Mouse (Mus musculus): ENCODE measurements around the gene Cwc25.

The Cwc25 gene

DNA sequence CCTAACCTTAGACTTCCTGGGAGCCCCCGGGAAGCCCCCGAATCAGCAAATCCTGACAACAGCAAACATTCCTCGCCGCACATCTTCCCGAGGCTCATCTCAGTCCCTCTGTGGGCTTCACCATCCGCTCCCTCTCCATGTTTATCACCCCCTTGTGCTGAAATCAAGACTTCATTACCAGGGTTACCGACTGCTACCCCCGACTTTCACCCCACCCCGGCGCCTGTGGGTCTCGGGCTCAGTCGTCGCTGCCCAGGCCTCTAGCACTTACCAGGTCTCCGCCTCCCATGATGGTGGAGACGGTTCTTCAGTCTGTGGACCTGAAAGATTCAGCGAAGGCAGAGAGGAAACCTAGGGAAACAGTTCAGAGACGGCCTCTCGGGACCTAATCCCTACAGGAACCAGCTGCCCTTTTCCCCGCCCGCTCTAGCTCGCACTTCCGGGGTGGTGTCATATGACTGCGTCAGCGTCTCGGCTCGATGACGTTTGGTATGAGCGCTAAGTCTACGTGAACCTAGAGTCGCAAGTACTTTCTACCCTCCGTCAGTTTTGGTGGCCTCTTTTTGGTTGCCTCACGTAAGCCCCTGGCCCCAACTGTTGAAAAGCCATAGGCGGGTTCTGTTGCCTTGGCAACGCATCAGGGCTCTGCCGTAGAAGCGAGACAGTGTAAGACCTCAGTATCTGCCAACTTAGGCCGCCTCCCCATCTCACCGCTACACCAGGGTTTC, at the start of gene Cwc25:
Cwc25 (minus strand) TSS at position 403 of the 728 bp plus-strand sequence.
- DNase-seq (ENCODE audit: low spot score): peak; percentile 92

DNA sequence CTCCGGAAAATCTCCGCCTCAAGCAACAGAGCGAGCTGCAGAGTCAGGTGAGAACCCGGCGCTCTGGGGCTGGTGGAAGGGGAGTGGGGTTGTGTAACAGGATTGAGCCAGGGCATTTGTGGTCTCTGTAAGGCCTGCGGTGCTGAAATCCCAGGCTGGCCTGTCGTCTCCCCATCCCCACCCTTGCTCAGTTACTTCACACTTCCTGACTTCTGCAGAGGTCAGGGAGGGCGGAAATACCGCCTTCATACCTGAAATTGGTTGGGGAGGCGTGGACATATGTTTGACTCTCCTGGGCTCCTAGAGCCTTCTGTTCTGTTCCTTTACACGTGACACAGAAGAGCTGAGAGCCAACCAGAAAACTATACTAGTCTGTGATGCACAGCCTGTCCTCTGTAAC, 49.4 kb upstream of the Cwc25 start:
- no peak for DNase-seq (ENCODE audit: low spot score)

DNA sequence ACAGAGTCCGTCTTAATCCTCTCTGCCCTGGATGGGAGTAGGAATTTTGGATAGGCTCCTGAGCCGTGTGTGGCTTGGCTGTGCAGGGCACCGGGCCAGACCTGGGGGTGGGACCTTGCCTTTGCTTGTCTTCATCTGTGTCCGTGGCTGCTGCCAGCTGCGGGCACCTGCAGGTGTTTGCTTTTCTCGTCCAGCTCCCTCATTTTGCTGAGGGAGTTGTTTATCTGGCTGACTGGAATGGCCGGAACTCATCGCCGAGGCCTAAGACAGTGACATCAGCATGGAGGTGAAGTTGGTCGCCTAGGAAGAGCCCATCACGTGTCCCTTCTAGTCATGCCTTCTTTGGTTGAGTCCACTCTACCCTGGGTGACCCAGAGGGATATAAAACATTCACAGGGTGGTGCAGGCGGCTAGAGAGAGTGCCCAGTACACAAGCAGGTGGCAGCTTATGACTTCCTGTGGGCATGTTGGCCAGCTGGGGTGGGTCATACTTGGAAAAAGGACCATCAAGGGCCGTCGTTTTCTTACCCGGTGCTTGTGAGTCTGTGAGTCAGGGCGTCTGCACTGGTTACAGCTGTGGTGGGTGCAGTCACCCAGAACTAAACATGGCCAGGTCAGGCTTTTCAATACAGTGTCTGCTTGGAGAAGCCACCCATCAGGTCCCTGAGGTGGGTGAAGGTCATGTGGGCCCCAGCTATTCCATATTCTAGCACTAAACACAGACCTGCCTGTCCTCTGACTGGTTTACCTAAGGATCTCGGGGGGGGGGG, 47.6 kb upstream of the Cwc25 start:
- DNase-seq (ENCODE audit: low spot score): no peak

DNA sequence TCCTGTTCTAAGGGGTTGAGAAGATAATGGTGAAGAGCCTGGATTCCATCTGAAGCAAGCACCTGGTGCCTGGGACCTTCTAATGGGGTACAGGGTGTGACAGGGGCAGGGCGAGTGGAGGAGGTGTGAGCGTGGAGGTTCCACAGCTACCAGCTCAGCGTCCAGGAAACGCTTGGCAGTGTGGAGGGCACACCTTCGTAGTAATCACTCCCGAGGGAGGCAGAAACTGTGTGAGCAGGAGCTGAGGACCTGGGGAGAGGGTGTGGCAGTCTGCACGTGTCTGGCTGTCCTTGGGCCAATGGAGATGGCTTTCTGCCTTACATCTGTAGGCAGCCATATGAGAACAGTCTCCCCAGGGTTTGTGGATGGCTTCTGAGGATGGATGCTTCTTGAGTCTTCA, 46.7 kb upstream of the Cwc25 start:
- DNase-seq (ENCODE audit: low spot score): no peak

DNA sequence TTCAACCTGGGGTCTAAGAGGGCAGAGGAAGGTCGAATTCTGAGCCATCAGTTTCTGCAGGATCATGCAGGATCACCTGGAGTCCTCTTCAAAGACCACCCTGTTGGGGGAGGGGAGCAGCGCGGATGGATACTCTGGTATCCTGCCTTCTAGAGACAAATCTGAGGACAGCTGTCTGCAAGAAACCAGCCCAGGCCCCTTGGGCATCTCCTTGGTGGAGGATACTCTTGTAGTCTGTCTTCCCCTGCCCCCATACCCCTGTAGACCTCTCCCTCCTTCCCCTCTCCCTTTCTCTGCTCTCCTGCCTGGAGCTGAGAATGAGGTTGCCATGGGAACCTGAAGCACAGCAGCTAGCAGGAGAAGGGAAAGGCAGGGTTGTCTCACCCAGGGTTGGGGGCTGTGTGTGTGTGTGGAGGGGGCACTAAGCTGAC, 46.1 kb upstream of the Cwc25 start:
- DNase-seq (ENCODE audit: low spot score): no peak

DNA sequence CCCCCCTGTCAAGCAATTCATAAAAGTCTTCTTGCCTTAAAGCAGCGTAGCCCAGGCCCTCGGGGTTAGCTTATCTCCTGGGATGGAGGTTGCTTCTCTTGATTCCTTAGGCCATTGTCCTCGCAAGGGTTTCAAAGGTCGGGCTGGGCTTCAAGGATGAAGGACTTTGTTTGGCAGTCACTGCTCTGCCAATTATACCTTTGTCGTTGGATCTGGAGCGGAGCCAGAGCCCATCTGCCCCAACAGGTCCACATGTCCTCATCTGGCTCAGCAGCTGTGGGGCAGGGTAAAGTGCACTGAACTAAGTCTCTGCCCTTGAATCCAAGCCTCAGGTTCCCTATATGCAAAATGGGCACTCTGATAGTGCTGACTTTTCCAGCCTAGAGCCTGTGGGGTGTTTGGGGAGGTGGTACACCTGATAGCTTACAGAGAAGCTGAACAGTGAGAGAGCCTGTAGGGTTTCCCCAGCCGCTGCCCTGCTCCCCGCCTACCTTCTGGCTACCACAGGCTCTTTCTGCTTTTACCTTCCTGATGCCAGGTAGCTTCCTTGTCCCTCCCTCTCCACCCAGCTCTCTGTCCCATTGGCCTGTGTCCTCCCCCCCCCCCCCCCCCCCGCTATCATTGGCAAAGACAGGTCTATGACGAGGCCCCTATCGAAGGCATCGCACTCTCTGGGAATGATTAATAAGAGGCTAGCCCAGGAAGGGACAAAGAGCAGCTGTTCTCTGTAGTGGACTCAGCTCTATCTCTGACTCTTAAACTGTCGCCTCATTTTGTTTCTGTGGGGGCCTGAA, 45.4 kb upstream of the Cwc25 start:
- DNase-seq (ENCODE audit: low spot score): no peak

DNA sequence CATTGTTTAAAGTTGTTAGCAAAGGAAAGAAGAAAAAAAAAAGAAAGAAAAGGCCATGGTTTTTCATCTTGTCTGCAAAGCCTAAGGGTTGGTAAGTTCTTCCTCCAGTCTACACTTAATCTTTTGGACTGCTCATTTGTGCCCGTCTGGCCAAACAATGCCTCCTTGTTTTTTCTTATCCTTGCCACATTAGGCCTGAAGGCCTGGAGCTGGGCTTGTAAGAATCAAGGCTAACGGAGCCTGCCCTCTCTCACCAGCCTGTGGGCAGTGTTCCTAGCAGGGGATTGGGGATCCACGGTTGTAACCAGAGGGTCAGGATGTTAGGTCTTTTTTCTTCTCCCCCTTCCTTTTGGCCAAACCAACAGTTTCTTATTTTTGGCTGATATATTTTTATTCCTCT, 44.6 kb upstream of the Cwc25 start:
- no peak for DNase-seq (ENCODE audit: low spot score)

DNA sequence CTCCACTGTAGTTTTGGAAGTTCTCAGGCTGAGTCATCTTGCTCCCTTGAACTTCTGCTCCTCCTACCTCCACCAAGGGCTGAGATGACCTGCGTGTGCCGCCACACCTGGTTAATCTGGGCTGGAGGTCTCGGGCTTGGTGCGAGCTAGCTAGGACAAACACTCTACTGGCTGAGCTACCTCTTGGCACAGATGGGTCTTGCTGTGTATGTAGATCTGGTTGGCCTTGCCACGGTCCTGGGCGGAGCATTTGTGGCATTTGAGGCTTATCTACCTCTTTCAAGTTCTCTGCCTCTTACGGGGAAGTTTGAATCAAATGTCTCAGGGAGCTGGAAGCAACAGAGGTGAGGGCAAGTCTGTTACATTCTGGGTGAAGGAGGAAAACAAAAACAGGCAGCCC, 44.0 kb upstream of the Cwc25 start:
- DNase-seq (ENCODE audit: low spot score): no peak

DNA sequence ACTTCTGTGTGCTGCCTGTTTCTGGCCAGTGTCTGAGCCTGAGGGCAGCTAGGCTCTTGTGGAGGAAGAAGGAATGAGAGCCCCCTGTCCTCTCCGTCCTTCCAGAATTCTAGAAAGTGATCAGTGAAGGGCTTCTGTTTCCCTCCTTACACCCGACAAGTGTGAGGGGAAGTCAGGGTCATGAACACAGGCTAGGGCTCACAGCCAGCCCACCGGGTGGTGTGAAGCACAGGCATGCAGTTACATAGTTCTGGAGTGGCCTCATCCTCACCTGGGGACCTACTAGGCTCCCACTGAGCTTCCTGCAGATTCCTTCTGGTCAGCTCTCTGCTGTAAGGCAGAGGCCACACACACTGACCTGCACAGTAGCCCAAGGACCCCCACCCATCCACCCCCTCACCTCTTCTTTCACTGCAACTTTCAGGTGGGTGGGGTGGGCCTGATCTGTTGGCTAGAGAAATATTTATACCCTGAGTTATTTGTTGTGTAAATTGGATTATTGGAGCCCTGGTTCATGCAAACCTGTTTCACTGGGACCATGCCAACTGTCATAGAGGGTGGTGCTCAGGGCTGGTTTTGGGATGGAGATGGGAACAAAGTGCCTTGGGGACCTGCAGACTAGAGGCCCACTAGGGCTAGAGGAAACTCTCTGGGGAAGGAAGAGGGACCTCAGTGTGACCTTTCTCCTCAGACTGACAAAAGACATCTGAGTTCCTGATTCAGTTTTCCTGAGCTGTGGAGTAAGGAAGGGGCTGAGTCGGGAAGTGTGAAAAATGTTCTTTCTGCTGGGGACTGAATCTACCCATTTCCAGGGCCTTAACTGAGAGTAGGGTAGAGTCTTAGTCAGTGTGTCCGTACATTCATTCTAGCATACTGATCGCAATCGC, 43.1 kb upstream of the Cwc25 start:
- DNase-seq (ENCODE audit: low spot score): no peak

DNA sequence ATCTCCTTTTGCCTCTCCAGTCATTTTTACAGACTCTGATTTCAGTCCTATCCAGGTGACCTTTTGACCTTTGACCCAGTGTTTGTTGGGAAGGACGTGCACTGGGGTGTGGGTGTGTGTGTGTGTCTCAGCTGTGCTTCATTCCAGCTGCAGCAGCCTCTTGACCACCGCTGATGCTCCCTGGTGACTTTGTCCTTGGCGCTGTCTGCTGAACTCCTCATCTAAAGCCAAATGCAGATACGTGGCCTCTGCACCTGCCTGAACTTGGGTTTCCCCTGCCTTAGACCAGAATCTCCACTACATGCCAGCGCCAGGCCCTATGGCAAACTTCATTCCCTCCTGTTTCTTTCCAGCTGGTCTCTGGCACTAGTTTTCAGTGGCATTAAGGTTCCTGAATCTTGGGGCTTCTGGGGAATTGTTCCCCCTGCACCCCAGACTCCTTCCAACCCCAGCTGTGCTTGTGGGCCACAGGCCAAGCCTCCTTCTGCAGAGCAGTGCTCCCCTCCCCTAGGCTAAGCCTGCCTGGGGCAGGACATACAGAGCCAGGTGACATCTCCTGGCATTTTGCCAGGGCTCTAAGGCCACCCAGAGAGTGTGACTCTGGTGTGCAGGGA, 42.4 kb upstream of the Cwc25 start:
- DNase-seq (ENCODE audit: low spot score): no peak

DNA sequence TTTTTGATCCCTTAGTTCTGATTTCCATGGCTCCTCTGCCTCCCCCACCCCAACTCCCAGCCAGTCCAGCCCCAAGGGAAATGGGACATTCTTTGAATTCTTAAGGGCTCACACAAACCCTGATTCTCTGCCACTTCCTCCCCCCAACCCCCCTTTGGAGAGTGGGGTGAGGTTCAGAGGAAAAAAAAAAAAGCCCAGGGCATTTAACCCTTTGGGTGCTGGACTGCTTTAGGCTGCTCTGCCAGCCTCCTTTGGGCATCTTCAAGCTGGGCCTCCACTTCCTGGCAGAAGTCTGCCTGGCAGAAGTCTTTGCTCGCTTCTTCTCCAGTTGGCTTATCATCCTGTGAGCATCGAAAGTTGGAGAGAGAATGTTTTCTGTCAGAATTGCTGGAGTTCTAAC, 41.7 kb upstream of the Cwc25 start:
- DNase-seq (ENCODE audit: low spot score): no peak

DNA sequence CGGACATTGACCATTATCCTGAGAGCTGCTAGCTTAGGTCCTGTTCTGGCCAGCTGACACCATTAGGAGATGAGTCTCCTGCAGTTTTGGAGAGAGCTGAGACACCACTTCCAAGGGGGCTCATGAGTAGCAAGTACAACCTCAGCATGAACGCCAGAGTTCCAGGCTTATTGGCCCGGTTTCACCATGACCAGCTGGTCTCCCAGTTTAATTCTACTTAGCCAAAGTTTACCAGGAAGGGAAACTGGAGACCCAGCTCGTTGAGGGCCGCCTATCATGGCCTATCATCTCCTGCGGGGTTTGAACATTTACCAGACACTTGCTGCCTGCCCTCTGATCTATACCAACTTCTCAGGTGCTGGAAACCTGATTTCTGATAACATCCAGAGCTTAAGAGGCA, 41.3 kb upstream of the Cwc25 start:
- DNase-seq (ENCODE audit: low spot score): no peak

DNA sequence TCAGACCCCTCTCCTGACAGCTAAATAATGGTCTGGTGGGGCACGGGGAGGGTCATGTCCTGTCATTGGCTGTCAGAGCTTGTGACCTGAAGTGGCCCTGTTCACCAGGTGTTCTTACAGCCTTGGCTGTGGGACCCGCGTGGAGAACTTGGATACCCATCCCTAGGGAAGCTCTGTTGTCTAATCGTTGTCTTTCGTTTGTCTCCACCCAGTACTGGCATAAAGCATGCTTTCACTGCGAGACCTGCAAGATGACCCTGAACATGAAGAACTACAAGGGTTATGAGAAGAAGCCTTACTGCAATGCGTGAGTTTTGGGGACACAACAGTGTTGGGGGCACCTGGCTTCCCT, 40.2 kb upstream of the Cwc25 start:
- DNase-seq (ENCODE audit: low spot score): no peak

DNA sequence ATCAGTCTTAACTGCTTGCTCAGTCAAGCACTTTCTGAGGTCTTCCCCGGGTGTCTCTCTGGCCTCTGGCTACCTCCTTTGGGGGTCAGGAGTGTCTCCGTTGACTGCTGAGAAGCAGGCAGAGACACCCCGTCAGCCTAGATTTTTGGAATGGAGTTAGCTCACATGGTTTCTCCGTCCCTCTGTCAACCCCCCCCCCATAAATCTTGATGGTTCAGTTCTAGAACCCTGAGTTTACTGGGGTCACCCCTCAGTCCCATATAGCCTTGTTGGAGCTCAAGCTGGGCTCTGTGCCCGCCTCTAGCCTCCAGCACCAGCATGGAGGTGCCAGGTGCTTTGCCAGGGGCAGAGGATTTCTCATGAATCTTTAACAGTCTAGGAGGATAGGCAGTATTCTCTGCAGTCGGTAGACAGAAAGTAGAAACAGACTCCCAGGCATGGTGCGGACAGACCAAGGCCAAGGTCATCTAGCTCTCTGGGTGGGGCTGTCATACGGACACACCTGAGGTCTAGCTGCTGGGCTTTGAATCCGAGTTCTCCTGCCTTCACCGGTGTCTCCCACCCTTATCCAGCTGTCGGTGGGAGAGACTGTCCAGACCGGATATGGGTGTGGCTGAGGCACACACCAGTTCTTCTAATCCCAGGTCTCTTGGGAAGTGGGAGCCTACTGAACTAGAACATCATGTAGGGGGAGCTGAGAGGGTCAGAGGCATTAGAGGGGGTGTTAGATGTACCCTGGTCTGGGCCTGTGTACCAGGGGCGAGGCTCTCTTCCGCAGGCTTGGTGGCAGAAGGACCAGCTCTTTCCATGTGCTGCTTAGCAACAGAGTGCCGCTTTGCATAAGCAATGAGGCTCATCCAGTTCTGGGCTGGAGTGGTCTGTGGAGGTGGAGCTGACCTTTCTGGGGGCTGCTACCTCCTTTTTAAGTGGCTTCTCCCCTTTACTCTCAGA, 39.6 kb upstream of the Cwc25 start:
- no peak for DNase-seq (ENCODE audit: low spot score)

DNA sequence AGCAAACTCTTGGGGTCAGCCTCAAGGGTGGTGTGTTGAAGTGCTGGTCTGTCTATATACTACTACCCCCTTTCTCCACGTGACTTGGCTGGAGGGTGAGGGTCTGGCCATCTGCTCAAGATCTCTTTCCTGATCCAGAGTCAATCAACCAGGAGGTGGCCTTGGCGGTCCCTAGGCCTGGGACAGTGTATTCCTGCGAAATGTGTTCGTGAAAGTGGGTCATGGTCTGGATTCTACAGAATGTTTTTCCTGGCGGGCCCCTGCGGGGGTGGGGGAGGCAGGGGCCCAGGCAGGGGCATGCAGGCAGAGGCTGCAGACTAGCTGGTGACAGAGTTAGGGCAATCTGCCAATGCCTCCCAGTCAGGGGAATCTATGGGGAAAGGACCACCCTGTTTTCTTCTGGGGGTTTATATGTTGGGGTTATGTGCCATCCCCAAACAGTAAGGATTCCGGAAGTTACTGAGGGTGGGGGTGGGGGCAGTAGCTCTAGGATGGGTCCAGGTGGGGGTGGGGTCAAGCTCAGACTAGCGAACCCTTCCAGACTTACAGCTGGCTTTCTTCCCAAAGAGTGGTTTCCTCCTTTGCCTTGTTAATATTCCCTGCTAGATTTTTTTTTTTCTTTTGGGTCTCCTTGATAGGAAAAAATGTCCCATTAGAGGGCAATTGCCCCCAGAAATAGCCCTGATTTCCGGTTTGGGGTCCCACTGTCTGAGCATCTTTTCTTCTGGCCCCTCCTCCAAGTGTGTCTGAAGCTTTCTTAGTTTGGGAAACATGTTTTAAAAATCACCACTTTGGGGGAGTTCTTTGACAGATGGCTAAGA, 38.7 kb upstream of the Cwc25 start:
- no peak for DNase-seq (ENCODE audit: low spot score)

DNA sequence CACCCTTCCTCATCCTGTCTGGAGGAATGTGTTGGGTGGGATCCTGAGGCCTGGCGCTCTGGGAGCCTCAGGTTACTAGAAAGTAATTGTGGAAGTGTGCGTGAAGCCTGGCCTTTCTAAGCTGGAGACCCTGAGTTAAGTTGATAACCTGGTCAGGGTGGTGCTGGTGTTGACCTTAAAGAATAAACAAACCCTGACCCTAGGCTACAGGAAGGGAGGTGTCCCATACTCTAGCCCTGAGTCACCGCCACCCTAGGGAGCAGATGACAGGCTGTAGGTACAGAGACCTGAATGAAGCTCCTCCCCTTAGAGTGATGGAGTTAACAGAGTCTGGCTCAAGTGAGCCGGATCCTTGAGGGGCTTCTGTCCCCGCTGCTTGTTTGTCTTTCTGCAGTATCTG, 37.5 kb upstream of the Cwc25 start:
- no peak for DNase-seq (ENCODE audit: low spot score)

DNA sequence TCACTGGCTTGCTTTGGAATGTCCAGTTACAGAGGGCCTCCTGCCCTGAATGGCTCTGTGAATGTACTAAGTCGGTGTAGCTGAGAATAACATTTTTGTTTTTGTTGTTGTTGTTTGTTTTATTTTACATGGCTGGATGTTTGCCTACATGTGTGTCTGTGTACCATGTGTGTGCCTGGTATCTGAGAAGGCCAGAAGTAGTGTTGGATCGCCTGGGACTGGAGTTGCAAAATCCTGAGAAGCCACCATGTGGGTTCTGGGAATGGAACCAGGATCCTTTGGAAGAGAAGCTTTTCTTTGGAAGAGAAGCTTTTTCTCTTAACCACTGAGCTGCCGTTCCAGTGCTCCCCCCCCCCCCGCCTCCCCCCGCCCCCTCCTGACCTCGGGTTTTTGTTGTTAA, 36.1 kb upstream of the Cwc25 start:
- DNase-seq (ENCODE audit: low spot score): no peak

DNA sequence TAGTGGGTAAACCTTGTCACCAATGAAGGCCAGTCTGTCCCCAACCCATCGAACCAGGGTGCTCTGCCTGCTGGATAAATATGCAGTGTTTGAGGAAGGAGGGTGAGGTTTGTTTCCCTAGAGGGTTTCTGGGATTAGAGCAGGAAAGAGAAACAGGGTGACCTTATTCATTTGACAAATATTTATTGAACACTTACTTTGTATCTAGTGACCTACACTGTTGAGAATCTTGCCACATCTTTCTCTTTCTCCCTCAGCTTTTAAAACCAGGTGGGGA, 35.8 kb upstream of the Cwc25 start:
- no peak for DNase-seq (ENCODE audit: low spot score)

DNA sequence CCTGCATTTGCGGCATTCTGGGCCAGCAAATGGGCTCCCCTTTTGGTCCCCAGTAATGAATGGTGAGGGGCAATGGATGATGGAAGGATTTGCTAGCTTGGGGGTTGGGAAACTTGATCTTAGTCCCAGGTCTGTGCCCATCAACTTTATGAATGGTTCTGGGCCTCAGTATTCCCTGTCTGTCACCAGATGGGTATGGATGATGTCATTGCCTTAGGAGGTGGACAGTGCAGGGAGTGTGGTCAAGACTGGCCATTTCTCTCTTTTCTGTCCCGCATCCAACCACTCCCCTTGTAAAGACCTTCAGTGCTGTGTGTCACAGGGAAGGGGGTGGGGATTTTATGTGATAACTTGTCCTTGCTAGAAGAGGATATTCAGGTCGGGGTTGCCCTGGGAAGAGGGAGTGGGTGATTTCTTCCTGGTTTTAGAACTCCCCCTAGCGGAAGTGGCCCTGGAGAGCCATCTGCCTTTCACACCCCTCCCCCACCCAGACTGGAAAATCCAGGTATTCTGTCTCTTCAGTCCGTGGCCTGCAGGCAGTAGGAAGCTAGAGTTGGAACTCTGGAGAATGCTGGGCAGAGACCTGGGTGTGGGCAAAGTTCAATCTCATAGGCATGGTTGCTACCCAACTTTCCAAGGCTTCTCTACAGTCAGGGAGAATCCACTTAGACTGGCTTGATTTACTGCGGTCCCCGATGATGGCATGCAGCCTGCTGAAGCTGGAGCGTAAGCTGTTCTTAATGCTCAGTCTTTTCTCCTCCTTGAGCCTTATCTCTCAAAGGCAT, 35.2 kb upstream of the Cwc25 start:
- no peak for DNase-seq (ENCODE audit: low spot score)

All from ovary, postnatal 36 days (tissue).